Mouse (Mus musculus): ENCODE data around the gene Herpud2.
A peak's percentile ranks its signal among the peaks of the same experiment; 100 is the strongest.

Gene Herpud2

DNA sequence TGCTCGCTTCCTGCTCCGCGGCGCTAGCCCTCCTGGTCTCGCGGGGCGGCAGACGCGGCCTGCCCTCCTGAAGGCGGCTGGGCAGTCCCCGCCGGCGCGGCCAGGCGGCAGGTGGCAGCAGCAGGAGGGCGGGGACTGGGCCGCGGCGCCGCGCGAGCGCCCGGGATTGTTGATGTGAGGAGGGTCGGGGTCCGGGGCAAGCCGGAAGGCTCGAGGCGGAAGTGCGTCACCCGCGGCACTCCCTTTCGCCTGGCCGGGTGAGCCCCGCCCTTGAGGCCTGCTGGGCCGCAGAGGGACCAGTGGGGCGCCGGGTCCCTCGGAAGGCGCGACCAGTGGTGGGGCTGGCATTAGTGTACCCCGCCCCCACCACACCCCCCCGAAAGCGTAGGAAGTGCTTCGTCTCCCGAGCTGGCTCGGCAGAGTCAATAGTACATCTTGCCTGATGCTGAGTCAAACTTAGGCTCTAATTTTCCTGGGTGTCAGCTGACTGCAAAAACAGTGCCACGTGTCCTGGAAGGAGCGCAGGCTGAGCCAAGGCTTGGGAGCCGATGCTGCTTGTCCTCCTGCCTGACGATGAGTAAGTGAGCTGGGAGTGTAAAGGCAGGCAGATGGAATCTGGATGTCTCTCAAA lies at the start of gene Herpud2:
Herpud2 (minus strand) TSS at position 210 of the 631 bp plus-strand sequence.
- DNase-seq (ENCODE audit: low spot score in 2 of 2), result peak; percentile 88 to 90

DNA sequence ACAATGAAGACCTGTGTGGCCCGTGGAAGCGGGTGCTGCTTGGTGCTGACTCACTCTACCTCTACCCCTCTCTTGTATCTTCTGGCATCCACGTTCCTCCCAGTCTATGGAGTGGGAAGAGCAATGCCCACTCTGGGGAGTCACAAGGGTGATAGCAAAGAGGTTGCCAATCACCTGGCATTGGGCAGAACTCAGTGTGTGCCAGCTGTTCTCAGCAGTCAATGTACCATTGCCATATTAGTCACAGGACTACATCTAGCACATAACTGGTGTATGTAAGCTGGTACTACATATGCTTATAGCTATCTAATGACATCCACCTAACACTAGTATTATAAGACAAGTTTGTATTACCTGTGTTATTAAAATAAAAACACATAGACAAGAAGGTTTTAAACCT lies 49.4 kb upstream of the Herpud2 start:
- no peak for DNase-seq (ENCODE audit: low spot score in 2 of 2)

DNA sequence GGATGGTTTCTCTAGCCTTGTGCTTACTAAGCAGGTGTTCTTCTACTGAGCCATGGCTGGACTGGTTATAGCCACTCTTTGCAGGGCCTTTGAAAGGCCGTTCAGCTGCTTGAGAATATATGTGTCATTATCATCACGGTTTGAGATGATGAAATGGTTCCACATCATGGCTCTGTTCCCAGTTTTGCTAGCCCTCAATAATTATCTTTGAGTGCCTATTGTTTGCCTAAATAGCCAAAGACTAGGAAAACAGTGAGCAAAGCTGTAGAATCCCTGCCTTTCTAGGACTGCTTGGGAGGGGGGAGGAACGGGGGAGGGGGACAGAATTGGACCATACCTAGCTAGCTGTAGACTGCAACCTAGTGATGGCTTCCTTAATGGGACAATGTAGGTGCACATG lies 48.5 kb upstream of the Herpud2 start:
- DNase-seq (ENCODE audit: low spot score in 2 of 2), result no peak

DNA sequence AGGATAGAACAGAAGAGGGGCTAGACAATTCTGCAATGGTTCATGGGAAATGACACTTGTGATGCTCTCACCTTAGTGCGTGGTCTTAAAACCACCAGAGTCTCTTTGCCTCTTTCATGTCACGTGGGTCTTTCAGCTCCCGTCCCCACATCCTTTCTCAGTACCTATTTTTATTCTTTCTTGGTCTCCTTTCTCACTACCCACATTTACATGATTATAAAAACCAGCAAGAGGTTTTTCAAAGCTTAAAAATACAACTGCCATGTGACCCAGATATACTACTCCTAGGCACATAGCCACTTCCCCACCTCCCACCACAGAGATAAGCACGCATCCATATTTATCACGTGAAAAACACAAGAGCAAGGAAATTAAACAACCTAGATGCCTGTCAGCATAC lies 45.1 kb upstream of the Herpud2 start:
- no peak for DNase-seq (ENCODE audit: low spot score in 2 of 2)

DNA sequence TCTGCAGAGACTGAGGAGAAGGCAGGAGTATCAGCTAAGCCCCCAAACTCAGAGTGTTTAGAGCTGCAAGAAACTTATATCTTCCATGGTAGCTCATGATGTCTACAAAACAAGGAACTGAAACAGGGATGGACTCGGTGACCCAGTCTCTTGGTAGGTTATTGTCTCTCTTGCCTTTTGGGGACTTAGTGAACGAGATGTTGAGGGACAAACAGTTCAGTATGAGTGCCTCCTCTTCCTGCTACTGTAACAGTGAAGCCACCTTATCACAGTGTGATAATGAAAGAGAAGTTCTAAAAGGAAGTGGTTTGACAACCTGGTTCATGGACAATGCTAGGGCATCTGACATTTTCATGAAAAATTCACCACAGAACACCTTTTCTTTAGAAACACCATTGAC lies 40.0 kb upstream of the Herpud2 start:
- DNase-seq (ENCODE audit: low spot score in 2 of 2), result no peak

DNA sequence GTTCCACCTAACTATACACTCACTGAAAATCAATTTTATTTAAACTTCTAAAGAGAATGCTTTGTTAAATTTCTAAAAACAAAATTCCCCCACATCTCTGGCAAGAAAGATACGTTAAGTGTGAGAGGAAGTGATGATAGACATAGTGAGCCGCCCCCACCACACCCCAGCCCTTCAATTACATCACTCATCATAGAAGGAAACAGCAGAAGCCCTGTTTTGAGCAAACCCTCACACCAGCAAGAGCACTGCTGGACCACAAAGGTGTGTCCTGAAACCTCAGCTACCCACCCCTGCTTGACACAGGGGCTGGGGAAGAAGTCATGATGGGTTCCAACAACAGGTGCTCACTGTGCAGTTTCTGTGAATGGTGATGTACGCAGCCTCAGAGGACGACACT lies 34.9 kb upstream of the Herpud2 start:
- no peak for DNase-seq (ENCODE audit: low spot score in 2 of 2)

DNA sequence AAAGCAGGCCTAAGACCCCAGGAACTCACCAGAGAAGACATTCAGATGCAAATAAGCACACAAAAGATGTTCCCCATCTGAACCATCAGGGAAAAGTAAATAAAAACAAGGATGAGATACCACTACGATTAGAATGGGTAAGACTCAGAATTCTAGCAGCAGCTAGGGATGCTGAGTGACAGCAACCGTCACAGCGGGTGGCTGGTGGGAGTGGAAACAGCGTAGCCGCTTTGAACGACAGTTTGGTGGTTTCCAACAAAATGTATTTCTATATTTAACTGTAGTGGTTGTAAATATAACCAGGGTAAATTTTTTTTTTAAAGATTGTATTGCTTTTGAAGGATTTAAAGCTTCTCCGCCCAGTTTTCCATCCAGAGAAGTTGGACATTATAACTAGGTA lies 34.2 kb upstream of the Herpud2 start:
- no peak for DNase-seq (ENCODE audit: low spot score in 2 of 2)

DNA sequence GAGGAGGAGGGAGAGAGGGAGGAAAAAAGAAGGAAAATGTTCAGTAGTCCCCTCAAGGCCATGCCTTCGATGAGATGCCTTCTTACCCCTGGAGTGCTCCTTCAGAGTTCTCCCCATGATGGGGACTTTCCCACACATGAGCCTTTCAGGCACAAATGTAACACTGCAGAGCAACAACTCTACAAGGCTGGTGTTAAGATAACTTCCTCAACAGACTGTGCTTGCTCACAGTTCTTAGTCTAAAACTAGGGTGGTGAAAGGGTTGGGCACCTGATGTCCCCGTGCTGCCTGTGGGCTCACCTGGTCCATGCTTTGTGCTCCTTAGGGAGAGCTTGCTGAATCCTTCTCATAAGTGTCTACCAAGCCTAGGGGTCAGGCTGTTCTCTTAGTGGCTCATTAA lies 33.0 kb upstream of the Herpud2 start:
- DNase-seq (ENCODE audit: low spot score in 2 of 2), result no peak

DNA sequence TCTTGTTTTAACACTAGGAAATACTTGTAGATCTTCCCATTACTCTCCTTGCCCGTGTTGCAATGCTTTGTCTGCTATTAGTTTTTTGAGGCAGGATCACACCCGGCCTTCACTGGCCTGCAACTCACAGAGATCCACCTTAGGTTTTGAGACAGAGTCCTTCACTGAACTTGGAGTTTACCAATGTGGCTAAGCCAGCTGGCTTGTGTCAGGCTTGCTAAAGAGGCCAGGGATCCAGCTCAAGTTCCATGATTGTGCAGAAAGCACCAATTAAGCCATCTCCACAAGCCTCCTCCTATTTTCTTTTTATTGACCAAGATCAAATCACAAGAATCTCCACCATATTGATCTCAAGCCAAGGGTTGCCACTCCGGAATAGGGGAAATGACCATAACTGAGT lies 26.4 kb upstream of the Herpud2 start:
- no peak for DNase-seq (ENCODE audit: low spot score in 2 of 2)

DNA sequence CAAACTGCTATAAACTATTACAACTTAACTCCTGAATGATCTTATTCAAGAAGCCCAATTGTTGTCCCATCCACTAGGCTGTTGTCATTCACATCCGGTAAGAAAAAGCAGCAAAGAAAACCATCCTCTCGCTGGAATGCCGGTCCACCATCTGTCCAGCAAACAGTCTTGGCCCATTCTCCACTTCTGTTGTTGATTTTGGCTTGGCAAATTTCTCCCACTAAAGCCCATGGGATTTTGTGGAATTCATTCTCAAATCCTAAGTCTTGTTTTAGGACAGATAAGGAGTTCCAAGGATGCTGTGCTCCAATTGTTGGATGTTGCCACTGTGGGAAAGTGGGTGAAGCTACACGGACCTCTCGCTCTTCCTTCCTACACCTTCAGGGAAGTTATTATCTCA lies 25.6 kb upstream of the Herpud2 start:
- DNase-seq (ENCODE audit: low spot score in 2 of 2), result no peak

DNA sequence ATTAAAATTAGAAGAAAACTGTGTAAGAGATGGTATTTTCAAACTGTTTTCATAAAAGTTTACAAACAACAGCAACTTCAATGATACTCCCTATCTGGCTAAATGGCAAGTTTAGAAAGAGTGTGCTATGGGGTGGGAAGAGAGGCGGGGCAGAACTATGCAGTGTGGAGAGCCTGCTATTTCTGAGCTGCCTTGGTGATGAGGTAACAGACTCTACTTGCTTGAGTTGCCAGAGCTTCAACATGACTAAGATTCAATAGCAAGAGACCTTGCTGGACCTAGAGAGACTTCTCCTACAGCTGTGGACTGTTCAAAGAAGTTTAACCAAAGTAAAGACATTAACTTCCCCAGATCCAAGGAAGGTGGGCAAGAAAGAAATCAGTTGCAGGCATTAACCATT lies 24.9 kb upstream of the Herpud2 start:
- no peak for DNase-seq (ENCODE audit: low spot score in 2 of 2)

DNA sequence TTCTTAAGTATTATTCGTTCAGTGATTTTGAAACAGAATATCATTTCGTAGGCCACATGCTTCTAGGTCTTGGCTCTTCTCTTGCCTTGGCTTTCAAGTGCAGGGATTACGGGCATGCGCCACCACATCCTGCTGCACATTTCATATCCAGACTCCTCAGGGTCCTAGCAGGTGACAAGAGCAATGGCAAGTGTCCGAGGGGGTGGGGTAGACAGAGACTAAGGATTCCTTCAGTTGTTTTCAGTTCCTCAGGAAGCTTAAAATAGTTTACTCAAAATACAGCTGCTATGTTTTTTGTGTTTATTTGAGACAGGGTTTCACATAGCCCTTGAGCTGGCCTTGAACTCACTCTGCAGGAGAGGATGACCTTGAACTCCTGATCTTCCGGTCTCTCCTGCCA lies 24.4 kb upstream of the Herpud2 start:
- DNase-seq (ENCODE audit: low spot score in 2 of 2), result no peak

DNA sequence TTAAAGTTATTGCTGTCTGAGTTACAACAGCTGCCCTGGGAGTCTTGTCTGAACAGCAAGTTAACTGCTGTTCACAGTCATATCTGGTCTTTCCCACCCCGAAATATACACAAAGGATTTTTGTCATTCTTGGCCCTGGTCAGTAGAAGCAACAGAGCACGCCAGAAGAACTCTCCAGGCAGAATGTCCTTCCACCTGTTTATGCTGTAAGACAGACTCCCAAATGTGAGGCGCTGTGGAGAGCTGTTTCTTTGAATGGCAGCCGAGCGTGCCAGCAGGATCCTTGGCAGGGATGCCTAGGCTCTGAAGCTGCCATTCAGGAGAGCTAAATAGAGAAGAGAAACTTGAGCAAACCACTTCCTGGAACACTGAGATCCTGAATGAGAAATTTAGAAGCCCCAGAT lies 23.4 kb upstream of the Herpud2 start:
- DNase-seq (ENCODE audit: low spot score in 2 of 2), result peak; percentile 87 to 92

DNA sequence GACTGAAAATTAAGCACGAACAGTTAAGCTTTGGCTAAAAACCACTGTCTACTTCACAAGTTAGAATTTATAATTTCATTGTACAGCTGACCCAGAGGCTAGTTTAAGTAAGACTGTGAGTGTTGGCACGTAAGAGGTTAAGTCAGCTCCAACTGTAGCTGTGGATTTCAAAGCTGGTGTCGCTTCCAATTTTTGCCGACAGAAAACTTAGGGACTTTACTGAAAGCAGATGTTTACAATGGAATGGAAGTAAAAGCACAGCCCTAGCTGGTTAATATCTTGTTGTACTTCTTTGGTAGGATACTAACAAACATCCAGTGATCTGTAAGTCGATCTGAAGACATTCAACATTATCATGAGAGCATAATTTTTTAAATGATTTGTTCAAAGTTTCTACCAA lies 23.0 kb upstream of the Herpud2 start:
- DNase-seq (ENCODE audit: low spot score in 2 of 2), result no peak

DNA sequence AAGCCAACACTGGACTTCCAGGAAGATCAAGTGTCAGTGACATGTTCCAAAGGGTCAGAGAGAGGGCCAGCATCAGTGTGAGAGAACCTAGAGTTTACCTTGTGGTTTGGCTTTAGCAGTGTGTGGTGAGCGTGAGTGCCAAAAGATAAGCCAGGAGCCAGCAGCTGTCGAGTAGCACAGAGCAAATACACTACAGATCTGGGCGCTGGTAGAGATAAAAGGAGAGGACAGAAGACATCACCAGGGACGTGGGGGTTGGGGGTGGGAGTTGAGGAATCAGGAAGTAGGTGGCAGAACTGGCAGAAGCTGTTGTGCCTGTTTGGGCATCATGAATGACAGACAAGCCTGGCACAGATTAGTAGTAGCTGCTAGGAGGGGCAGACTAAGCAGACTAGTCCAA lies 21.6 kb upstream of the Herpud2 start:
- peak; percentile 14 to 42 for DNase-seq (ENCODE audit: low spot score in 2 of 2)

DNA sequence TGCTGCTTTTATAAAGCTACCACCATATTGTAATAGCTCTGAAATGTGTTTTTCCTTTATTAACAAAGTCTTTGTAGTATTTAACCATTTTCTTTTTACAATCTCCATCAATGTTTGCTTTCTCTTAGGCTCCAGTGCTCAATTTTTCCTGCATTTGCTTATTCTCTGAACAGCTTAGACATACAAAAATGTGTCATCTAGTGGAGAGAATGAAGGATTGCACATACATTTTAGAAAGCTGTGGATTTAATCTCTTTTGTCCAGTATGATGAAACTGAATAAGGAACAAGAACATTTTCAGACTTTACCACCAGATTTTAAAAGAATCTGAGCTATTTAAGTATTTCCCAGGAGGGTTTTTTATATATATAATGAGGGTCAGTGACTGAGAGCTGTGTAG lies 18.0 kb upstream of the Herpud2 start:
- DNase-seq (ENCODE audit: low spot score in 2 of 2), result no peak

DNA sequence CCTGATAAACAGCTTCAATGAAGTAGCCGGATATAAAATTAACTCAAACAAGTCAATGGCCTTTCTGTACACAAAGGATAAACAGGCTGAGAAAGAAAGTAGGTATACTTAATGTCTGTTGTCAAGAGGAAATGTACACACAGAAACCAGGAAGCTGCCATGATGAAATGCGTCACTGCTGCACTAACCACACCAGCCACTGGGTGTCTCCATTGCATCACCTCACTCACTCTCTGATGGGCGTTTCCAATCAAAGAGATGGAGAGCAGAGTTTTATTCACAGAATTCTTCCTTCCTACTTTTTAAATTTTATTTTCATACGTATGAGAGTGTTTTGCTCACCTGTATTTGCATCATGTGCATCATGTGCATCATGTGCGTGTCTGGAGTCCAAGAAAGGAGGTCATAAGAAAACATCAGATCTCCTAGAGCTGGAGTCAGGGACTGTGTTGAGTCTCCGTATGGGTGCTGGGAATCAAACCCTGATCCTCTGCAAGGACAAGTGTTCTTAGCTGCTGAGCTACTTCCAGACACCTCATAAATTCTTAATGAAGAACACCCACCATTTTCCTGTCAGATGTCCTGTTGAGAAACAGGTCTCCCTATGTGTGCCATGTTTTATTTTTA lies 16.0 kb upstream of the Herpud2 start:
- peak; percentile 57 to 65 for DNase-seq (ENCODE audit: low spot score in 2 of 2)

DNA sequence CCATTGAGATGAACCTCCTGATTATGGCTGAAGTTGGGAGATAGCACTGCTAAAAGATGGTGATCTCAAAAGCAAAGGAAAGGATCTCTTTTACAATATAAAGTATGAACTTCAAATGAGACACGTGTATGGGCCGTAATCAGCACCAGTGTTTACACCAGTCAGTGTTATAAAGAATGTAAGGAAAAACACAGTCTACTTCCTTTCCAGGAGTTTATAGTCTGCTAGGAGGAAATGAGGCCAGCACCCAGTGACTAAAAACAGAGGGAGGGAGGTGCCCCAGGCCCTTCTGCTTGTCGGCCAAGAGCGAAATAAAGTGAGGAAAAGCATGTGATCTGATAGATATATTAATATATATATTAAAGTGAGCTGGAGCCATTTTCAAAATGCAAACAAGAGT lies 6.6 kb upstream of the Herpud2 start:
- DNase-seq (ENCODE audit: low spot score in 2 of 2), result no peak

DNA sequence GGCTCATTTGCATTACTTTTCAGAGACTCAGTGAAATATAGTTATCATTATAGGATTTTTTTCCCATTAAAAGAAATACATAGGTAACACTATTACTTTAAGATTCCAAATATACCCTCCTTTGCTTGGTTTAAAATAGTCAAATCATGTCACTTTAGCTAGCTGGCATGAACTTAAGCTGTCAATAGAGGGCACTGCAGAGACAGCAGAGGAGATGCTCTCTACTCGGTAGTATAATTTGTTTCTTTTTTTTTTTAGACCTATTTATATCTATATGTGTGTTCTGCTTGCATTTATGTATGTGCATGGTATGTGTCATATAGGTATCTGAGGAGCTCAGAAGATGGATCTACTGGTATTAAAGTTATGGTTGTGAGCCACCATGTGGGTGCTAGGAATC lies 4.8 kb upstream of the Herpud2 start:
- no peak for DNase-seq (ENCODE audit: low spot score in 2 of 2)

DNA sequence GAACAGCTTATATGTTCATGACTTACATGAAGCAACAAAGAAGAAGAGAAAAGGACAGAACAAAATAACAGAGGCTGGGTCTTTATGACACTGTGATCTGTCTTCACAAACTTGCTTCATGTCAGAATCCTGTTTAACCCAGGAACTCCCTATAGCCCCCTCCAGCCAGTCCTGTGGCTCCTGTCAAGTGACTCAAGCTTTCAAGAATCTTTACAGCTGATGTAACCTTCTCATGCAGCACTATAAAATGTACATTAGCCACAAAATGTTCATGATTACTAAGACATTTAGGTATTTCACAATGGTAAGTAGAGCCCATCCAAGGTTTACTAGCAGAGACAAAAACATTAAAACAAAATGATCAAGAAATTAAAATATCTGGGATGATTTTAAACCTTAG lies 1.4 kb upstream of the Herpud2 start:
- no peak for DNase-seq (ENCODE audit: low spot score in 2 of 2)

DNA sequence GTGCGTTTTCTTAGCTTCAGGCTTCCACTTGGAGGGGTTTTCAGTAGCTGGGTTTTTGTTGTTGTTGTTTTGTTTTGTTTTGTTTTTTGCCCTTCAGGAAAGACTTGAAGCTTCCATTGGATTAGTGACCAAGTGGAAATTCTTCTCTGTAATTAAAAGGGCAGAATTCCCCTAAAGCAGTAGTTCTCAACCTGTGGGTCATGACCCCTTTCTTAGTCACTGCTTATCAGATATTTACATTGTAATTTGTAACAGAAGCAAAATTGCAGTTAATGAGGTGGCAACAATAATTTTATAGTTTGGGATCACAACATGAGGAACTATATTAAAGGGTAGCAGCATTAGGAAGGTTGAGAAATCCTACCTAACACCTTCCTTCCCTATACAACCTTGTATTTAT lies 837 bp upstream of the Herpud2 start:
- no peak for DNase-seq (ENCODE audit: low spot score in 2 of 2)

DNA sequence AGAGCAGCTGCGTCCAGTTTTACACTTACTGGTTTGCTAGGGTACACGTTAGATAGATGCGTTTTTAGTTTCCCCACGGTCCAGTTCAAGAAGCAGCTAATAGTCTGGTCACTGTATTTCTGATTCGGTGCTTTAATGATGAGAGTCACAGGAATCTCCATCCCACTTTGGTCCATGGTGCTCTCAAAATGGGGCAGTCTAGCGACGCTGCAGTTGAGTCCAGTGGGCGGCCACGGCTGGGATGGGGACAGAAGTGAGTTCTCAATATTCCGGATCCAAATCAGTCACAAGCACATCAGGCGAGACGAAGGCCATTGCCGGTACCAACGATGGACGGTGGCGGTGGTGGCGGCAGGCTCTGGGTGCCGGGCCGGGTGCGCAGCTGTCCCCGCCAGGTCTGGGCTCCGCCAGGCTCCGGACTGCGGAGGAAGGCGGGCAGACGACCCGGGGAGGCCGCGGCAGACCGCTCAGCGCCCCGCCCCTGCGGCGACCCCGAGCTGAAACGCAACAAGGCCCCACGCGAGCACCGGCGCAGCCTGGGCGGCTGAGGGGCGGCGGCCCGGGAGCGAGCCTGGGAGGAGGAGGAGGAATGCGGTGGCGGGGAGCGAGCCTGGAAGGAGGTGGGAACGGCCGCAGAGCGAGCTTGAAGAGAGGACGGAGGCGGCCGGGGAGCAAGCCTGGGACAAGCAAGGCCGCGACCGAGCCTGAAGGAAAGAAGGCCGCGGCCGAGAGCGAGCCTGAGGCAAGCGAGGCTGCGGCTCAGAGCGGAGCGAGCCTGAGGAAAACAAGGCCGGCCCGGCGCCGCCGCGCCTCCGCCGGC lies 619 bp downstream of the Herpud2 start:
- DNase-seq (ENCODE audit: low spot score in 2 of 2), result peak in 1 of 2 experiments; percentile 50

DNA sequence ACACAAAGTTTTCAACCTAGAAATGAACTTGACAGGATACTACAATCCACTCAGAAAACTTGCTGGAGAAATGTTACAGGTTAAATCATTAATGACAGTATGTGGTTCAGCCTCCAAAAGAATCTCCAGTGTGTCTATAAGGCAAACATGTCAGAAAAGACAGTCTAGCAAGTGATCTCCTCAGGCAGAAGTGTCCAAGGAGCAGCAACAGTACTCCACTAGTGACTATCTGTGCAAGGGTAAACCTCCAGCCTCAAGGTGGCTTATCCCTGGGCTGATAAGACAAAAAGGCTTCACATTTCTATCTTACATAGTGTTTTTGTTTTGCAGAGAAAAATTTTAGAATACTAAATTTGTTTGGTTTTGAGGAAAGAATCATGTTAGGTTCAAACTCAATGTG lies 2.9 kb downstream of the Herpud2 start:
- no peak for DNase-seq (ENCODE audit: low spot score in 2 of 2)

Data from right cerebral cortex, postnatal 36 days (tissue).